Mouse (Mus musculus): Measurements from ENCODE around the gene Plppr4. TPM values are rescaled to one million over a fixed set of nuclear protein-coding genes. Genes with fewer than 3 reads are reported as not detected.

Plppr4 gene
- under 1 TPM in 1 of 2 experiments, not detected in 1; 0.11 TPM for total RNA-seq (2021)

DNA sequence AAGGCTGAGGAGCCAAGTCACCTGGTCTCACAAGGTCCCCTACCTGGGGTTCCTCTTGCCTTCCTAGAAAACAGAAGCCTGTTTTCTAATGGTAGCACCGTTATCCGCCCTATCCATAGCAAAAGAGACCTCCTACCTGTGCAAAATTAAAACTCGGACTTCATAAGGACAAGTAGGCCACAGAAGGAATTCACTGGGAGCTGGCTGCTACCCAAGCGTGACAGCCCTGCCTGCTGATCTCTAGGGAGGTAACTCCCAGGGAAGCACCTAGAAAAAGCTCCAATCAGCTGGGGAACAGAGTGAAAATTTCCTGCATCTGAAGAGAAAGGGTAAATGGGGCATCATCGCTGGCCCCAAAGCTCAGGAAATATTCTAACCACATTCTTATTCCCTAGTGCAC lies at the start of gene Plppr4:
Gene Plppr4, minus strand, starts transcription at position 349 of the 400 bp plus-strand sequence.
- intact Hi-C loops (cut with DNase I), result no loop called here
- DNase-seq, result no peak

GRCm38 (mm10) chr3:117405821-117406220 lies 45.1 kb upstream of the Plppr4 start:
- intact Hi-C loops (cut with DNase I), result no loop called here
- DNase-seq, result no peak

DNA sequence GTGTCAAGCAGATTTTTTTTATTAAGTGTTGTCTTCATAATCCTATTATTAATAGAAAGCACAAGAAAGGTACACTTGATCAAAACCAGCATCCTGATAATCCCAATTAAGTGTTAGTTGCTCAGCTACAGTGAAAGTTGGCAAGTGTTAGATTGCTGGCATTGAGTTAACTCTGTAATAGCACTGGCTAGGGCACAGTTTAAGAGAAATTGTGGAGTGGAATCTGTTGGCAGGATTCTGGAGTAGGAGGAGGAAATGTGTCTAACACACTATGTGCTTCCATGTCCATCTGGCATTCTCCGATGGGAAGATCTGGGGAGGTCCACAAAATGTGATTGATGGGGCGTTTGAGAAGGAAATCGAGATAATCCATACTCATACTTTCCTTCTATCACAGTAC lies 43.1 kb upstream of the Plppr4 start:
- intact Hi-C loops (cut with DNase I), result no loop called here

GRCm38 (mm10) chr3:117366041-117366440 lies 5.4 kb upstream of the Plppr4 start:
- DNase-seq, result no peak
- intact Hi-C loops (cut with DNase I), result no loop called here

More for the DNA sequence above, 43.1 kb upstream of the Plppr4 start:
- DNase-seq, result no peak

DNA sequence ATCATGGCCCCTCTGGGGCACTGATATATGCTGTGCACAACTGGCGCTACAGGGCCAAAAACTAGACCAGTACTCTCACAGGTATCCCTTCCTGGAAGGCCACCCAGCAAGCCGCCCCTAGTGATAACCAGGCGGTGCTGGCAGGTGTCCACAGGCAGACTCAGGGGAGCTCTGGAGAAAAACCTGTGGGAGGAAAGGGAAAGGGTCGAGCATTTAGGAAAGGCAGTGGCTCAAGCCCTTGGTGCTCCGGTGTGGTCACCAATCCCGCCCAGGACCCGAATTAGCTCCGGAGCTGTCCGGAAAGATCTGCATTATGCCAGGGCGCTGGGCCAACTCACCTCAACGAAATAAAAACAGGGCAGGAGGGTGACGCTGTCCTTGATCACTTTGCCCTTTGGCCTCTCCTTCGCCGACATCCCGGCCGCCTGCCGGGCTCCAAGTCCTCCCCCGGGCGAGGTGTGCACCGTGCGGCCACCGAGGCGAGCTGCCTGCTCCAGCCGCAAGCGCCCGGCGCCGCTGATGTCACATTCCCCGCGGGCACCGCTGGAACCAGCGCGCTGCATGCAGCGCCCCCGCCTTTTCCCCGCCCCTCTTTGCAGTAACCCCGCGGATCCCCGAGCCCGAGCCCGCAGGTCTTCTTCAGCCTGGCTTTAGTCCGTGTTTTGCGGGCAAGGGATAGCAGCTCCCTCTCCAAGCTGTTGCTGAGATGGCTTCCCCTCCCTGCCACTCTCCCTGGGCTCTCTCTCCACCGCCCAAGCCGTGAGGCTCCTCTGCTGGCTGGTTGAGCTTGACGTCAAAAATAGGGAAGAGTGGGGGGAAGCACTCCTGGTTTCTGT lies 772 bp downstream of the Plppr4 start:
- DNase-seq, result peak; percentile 9 to 19
- intact Hi-C loops (cut with DNase I), result no loop called here

GRCm38 (mm10) chr3:117358981-117359628 lies 1.6 kb downstream of the Plppr4 start:
- DNase-seq, result no peak
- intact Hi-C loops (cut with DNase I), result no loop called here

DNA sequence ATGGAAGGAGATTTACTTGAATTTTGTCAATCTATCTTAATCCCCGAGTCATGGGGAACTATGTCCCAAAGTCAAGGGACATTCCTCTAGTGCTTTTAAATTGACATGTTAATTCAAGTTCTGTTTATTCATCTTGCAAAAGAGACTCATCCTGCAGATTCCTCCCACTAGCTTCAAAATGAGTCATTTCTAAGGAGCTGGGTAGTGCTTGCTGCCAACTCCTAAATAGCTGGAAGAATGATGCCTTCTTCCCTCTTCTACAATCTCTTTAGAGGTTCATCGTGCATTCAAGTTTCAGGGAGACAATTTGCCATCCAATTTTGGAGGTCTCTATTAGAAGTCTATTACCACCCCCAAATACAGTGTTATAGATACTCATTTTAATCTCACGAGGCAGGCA lies 3.3 kb downstream of the Plppr4 start:
- no peak for DNase-seq
- intact Hi-C loops (cut with DNase I), result no loop called here

DNA sequence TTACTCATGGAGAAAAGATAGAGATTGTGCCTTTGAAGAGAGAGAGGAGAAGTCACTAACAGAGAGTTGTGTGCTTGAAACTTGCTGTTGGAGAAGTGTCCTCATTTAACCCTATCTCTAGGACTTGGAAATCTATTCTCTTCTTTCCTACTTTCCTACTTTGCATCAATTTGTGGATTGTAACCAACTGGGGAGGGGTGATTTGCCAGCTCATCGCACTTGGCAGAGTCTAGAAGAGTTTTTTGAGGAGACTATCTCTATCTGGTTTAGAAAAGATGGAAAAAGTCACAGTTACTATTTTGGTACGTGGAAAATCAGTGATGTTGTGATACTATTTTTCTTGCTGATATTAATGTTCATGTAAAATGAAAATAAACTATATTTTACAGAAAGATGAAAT lies 6.7 kb downstream of the Plppr4 start:
- intact Hi-C loops (cut with DNase I), result no loop called here

DNA sequence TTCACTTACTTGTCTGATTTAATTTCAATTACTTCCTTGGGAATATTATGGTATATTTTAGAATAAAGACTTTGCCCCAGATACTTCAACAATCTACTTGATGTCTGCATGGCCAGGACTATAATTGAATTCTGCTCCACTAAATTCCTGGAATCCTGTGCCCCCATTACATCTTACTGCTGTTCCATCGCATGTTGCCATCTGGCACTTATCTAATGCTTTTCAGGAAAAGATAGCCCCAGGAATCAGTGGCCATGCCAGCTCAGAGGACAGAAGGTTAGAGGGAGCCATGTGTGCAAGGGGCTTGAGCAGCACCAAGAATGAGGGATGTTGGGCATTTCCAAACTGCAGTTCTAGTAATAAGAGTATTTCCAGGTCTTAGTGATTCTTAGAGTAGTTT lies 14.3 kb downstream of the Plppr4 start:
- DNase-seq, result no peak
- intact Hi-C loops (cut with DNase I), result no loop called here

More for the DNA sequence above, 6.7 kb downstream of the Plppr4 start:
- DNase-seq, result no peak

- intact Hi-C loops (cut with DNase I), result no loop called here
Observed at GRCm38 (mm10) chr3:117331502-117331901, 29.2 kb downstream of the Plppr4 start.

DNA sequence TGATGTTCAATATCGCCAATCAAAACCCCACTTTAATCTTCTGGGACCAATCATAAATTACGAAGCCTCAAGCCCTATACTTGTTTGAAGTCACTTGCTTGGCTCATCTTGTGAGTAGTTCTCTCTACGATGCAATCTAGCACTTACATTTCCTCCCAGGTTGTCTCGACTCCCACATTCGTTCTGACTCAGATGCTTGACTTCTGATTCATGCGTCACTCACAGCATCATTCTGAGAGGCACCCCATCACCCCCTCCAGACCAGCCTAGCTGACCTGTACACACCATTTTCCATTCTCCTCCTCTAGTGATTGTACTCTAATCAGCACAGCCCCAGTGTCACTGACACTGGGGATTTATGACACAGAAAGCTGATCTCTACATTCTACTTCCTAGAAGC lies 31.2 kb downstream of the Plppr4 start:
- DNase-seq, result no peak
- intact Hi-C loops (cut with DNase I), result no loop called here

More at GRCm38 (mm10) chr3:117331502-117331901, 29.2 kb downstream of the Plppr4 start:
- DNase-seq, result no peak

- DNase-seq, result no peak
- intact Hi-C loops (cut with DNase I), result no loop called here
Observed at GRCm38 (mm10) chr3:117326551-117326950, 34.1 kb downstream of the Plppr4 start.

DNA sequence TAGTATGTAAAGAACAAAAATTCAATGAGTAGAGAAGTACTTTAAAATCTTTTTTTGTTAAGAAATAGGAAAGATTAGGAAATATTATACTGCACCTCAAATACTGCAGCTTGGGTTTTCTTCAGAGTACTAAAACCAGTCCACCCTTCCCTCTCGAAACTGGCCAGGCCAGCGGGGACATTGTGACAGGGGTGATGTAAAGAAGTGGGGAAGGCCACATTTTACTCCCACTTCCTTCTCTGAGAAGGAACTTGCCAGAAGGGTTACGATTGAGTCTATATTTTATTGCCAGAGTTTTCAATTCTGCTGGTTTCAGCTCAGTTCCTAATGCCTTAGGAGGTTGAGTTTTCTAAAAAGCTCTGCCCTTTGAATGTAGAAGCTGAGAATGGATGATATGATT lies 41.0 kb downstream of the Plppr4 start:
- DNase-seq, result no peak
- intact Hi-C loops (cut with DNase I), result no loop called here

- no peak for DNase-seq
- intact Hi-C loops (cut with DNase I), result no loop called here
Observed at GRCm38 (mm10) chr3:117313339-117313738, 47.3 kb downstream of the Plppr4 start.

DNA sequence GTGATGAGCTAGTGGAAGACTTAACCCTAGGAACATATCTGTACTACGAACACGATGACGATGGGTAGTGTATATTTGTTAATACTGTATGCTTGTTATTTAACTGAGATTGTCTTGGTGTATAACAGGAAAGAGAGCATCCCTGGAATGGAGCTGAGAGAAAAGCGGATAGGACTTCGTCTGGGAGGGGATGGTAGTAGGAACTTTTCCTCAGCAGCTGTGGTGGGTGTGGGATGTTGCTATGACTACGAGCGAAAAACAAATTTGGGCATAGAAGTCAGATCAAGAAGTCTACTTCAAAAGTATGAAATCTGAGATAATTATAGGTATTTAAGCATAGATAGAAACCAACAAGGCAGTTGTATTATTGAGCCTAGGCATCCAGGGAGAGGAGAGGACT lies 48.6 kb downstream of the Plppr4 start:
- intact Hi-C loops (cut with DNase I), result no loop called here

DNA sequence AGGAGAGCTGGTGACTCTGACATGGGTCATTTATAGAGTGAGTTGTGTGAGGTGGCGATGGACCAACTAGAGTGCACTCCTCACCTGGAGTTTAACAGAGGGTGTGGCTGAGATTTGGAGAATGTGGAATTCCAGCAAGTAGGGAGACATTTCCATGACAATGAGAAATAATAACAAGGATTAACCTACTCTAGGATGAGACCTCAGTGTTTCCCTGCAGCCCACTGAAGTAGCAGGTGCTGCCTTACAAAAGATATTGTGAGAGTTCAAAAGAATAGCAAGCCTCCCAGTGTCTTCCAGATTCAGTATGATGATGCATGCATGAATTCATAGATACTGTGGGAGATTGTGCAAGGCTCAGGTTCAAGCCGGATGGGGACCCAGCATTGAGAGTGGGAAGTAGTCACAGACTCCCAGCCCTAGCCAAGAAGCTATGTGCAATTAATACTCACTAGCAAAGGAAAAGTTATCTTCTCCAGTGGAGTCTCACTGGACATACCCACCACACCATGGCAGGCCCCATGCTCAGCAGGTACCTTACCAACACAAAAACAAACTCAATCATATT lies 49.8 kb downstream of the Plppr4 start:
- intact Hi-C loops (cut with DNase I), result no loop called here
- DNase-seq, result no peak

More for the DNA sequence above, 48.6 kb downstream of the Plppr4 start:
- no peak for DNase-seq

GRCm38 (mm10) chr3:117309580-117309910 lies 51.1 kb downstream of the Plppr4 start:
- DNase-seq, result no peak
- intact Hi-C loops (cut with DNase I), result no loop called here

DNA sequence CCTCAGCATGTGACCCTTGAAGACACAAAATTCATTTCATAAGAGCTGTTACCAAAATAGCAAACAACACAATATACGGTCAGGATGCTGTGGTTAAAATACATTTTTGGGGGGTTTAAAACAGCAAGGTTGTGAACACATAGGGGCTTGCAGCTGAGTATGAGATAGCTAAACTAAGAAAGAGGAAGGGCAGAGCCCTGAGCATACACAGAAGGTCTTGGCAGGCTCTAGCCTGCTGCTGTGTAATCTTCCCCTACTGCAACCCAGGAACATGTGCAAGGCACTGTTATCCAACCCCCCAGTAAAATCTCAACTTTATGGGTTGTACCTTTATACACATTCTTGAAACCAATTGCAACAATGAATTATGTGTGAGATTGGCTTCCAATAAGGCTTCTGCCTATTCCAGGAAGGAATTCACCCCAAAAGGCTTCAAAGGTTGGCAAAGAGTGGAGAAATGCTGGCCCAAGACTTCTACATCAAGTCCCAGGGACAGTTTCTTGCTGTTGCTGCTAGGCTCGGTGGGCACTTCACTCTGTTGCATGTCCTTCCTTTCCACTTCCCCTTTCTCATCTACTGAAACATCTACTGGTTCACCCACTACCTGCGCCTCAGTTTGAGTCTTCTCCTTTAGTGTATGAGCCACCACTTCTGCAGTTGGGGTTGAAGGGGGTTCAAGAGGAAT lies 51.6 kb downstream of the Plppr4 start:
- intact Hi-C loops (cut with DNase I), result no loop called here
- no peak for DNase-seq

DNA sequence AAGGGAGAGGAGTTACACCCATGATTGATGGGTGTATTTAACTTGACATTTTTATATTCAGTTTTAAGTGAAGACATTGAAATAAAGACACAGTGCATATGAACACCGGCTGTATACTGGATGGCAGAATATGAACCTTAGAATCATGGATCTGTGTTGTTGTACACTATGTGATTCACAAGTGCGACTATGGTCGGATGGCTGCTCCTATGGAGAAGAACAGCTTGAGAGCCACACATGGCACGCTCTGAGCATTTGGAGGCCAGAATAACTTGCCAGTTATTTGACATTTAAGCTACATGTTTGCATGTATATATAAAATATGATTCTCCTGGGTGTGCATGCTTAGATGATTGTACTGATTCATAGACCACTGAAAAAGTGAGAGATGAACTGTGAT lies 53.1 kb downstream of the Plppr4 start:
- no peak for DNase-seq
- intact Hi-C loops (cut with DNase I), result no loop called here

DNA sequence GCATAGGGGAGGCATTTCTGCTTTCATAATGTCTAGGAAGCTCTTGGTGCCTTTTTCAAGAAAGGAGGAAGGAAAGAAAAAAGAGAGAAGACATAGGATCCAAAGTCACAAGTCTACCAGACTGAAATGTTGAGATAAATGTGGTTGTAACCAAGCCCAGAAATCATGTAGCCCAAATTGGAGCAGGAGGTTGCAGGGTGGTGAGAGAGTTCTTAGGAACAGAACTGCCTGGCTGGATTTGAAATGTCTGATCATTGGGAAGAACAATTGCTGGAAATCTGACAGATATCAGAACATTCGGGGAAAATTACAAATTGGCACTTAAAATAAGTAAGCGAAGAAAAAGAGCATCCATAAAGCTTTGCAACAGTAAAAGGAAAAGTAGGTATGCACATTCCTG lies 56.6 kb downstream of the Plppr4 start:
- intact Hi-C loops (cut with DNase I), result no loop called here
- no peak for DNase-seq

DNA sequence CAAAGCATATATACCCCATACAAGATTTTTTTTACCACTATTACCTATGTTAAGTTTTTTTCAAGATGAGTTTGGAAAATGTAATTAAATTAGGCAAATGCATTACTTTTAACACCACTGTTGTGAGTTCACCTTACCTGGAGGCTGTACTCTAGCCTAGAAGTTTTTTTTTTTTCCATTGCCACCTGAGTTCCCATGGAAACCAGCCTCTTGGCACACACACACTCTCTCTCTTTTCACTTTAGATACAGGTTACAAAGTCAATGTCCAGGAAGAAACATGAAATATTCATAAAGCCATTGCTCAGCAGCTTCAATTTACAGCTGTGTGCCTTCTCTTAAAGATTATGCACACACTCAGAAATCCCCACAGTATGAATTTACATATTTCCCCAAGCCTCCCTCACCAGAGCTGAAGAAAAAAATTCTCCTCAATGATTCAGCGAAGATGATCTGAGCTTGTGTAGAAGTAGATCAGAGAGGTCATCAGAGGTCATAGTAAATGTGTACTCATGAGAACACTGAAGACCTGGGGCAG lies 59.9 kb downstream of the Plppr4 start:
- no peak for DNase-seq
- intact Hi-C loops (cut with DNase I), result no loop called here

Measured in heart, postnatal 36 days (tissue).